Mouse (Mus musculus) yolk sac, embryonic 10.5 days (tissue): ENCODE measurements around the gene Birc7.

Experiments used
- DNase-seq: peaks from one replicate; pipeline ENCODE4 v3.0.0-alpha.2; 2017; ENCODE audit warnings: low spot score

Birc7 gene

GRCm38 (mm10) chr2:180905556-180906221 lies 23.1 kb upstream of the Birc7 start:
- DNase-seq: no peak

DNA sequence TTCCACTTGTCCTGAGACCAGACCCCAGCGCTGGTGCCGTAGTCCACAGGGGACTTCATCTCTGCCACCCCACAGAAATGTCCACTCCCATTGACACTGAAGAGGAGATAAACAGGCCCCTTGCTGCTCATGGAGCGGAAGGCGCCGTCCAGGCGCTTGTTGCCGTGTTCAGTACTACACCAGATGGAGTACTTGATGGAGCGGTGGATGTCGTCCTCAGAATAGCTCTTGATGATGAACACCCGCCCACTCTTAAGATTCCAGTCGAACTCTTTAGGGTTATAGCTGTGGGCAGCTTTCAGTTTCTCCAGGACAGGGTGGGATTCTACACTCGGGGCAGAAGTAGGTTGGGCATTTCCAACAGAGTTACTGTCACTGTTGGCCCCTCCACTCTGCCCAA lies 17.9 kb upstream of the Birc7 start:
- DNase-seq: no peak

DNA sequence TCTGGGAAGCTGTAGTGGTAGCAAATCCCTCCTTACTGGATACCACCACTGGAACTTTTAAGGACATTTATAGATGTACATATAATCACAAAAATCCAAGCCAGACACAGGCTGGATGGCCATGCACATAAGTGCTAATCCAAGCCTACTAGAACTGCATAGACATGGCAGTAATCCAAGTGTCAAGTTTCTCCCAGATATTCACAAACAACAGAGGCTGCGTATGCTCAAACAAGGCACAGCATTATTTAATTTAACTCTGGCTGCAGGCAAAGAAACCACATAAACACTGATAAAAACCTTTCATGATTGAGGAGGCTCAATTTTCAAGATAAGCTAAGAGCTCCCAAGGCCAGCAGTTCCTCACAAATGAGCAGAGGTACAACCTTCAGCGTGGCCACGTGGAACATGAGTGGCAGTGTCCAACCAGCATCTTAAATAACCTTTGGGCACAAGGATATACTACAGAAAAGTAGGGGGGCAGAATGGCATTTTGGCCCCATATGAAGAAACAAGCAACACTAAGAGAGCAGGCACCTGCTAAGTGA lies 12.9 kb upstream of the Birc7 start:
- no peak for DNase-seq

GRCm38 (mm10) chr2:180919913-180920809 lies 8.7 kb upstream of the Birc7 start:
- no peak for DNase-seq

- peak; percentile 96 for DNase-seq
Observed at GRCm38 (mm10) chr2:180920810-180921400, 7.9 kb upstream of the Birc7 start, which contains the start of gene Ythdf1. Ythdf1 (minus strand) TSS chr2:180920949.

DNA sequence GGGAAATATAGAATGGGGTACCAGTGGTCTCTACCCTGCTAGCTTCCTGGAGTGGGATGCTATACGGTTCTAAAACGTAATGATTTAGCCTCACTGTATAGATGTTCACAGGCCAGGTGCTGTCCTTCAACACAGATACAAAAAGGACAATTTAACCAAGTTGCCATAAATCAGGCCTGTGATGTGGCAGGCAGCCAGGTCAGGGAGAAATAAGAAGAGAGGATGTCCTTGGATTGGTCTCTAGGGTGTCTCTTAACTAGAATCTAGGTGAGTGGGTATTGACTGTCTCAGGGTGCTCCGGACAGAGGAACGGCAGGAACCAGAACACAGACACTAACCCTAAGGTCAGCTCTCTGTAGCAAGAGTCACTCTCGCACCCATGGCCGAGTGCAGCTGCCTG lies 6.1 kb upstream of the Birc7 start:
- DNase-seq: no peak

- DNase-seq: peak; percentile 52
Observed at GRCm38 (mm10) chr2:180925176-180925575, 3.6 kb upstream of the Birc7 start.

GRCm38 (mm10) chr2:180932418-180932817 lies 3.6 kb downstream of the Birc7 start:
- no peak for DNase-seq

GRCm38 (mm10) chr2:180940187-180940586 lies 11.4 kb downstream of the Birc7 start:
- no peak for DNase-seq

DNA sequence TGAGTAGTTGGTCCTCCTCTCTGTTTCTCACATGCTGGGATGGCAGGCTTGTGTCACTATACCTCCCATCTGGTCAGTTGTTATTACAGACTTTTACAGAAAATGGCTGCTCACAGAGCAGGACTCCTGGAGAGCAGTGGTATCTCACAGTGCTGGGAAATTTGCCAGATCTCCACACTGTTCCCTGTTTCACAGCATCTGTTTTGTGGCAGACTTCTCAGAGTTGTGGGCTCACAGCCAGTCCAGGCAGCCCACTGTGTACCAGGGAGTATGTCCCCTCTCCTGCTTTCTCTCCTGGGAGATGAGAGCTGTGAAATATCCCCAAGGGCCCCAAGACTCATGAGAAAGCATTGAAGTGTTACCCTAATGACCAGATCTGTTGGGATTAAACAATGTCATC lies 13.0 kb downstream of the Birc7 start:
- DNase-seq: no peak

DNA sequence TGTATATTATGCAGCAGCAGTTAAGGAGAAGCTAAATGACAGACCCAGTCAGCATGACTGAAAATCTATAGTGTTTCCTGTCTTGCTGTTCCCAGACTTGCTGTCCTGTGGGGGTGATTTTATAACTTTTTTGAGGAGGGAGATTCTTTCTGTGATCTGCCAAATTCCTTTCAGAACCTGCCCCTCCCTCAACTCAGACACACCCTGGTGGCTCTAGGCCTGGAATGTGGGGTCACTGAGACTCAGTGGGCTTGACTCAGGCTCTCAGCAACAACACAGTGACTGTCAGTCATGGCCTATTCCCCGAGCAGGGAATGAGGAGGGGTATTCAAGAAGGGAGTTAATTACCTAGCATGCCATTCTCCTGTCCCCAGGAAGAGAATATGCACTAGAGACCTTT lies 21.1 kb downstream of the Birc7 start:
- no peak for DNase-seq

DNA sequence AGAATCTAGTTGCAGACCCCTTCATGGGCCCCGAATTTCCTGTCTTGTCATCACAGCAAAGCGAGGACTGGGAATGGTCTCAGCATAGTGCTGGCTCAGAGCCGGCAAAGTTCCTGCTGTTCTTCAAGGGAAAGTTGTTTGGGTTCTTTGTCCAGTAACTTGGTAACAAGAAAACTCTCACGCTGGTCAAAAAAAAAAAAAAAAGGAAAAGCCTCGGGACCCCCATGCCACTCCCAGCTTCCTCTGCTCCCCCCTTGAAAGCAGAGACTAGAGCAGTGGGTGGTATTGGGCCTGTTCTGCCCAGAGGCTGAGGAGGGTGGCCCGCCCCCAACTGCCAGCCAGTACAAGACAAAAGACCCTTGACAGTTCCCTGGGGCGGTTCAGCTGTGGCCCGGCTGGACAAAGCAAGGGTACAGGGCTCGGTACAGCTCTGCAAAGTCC lies 23.9 kb downstream of the Birc7 start:
- DNase-seq: no peak

GRCm38 (mm10) chr2:180953638-180954037 lies 24.8 kb downstream of the Birc7 start:
- no peak for DNase-seq

- peak; percentile 76 for DNase-seq
Observed at GRCm38 (mm10) chr2:180954061-180955047, 25.5 kb downstream of the Birc7 start, which contains the start of gene Nkain4. Nkain4 (minus strand) TSS chr2:180954699.

- DNase-seq: no peak
Observed at GRCm38 (mm10) chr2:180959605-180960004, 30.8 kb downstream of the Birc7 start.

GRCm38 (mm10) chr2:180960187-180960586 lies 31.4 kb downstream of the Birc7 start:
- DNase-seq: no peak

DNA sequence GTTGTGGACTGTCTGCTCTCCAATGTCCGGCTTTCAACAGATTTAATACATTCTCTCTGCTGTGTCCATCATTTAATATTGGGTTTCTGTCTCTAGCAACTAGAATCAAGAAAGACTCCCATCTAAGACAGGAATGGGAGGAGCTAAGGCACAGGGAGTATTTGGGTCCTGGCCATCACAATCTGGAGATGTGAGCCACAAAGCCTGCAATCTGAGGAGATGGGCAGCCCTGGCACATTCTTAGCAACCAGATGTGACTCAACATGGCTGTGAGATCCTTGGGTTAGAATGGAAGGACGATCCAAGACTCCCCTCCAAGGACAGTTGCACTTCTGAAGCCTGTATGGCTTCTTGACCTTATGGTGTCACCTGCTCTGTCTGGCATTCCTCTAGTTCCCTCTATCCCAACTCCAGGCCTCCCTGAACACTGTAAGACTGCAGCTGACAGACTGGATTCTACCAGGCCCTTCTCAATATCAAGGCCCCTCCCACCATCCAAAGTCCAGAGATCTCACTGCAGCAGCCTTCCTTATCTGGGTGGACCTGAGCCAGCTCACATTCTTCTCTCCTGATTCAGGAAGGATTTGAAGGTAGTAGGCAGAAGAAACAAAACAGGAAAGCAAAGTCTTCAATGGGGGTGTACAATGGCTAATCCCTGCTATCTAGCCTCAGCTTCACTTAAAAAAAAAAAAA lies 33.9 kb downstream of the Birc7 start:
- peak; percentile 87 for DNase-seq

DNA sequence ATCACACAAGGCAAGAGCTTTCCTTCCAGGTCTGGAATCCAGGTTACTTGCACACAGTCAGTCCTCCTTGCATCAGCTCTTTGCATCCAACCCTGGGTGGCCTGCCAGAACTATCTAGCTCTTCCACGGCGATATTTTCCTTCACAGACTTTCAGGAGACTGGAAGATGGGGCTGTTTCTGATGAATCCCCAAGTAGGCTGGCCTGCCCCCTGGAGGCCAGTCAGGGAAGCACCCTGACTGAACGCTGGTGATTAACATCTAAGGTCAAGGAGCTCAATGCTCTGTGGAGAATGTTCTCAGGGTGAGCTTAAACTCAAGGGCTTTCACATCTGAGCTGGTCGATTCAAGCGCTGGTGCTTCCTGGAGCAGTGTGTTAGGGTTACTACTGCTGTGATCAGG lies 35.1 kb downstream of the Birc7 start:
- DNase-seq: peak; percentile 82

GRCm38 (mm10) chr2:180966092-180966882 lies 37.5 kb downstream of the Birc7 start:
- no peak for DNase-seq
